Mouse (Mus musculus): ENCODE measurements around the gene Spats2l.

- TF ChIP-seq CTCF (IDR thresholded peaks at IDR 0.05) (no peak), EP300 (IDR thresholded peaks at IDR 0.05) (peak; percentile 53)
Measured at GRCm38 (mm10) chr1:57890259-57890902, 116.4 kb downstream of the Spats2l start.
